16 mouse cellular contexts compared by ENCODE assay signal in genomic region chr16:10881231-10881962, GRCm38 (mm10). TPM values are rescaled to one million over a fixed set of nuclear protein-coding genes. Genes with fewer than 3 reads are reported as not detected.
DNase-seq lines count a peak whose midpoint lies in the region; ATAC-seq and TF ChIP-seq lines count a peak whose summit lies in the region.
"Had no signal": no experiment of that assay in that cellular context is flagged by ENCODE, and none has a peak within 500 bp of the region (broad histone marks: within the 10 kb centered on the region; RNA-seq: fewer than 3 reads in every experiment).

No protein-coding gene starts in this region.

- no peak for ATAC-seq in hindbrain, embryonic 11.5 days (ENCODE audit: low FRiP score)
- peak; percentile 45; the same call in 1 of the 2 replicates for ATAC-seq in midbrain, postnatal 0 days (ENCODE audit: low FRiP score)
- ATAC-seq in midbrain, embryonic 13.5 days, result no peak
- ATAC-seq in embryonic facial prominence, embryonic 14.5 days (ENCODE audit: low read depth), result peak; percentile 76; the same call in 1 of the 2 replicates
- ATAC-seq in neural tube, embryonic 15.5 days (ENCODE audit: low FRiP score), result peak; percentile 71
- ATAC-seq: midbrain, embryonic 15.5 days; Patski had no signal

- no peak overlapping the region for H3K4me2 ChIP-seq in hindbrain, embryonic 11.5 days (replicated peaks; ENCODE audit: low read depth, low read length)
- H3K4me2 ChIP-seq in midbrain, postnatal 0 days (ENCODE audit: low read depth, low read length, poor library complexity, severe bottlenecking), result no peak overlapping the region
- H3K4me2 ChIP-seq in midbrain, embryonic 13.5 days (replicated peaks), result no peak overlapping the region
- no peak overlapping the region for H3K4me2 ChIP-seq in embryonic facial prominence, embryonic 14.5 days (ENCODE audit: low read depth, low read length)
- H3K4me2 ChIP-seq in neural tube, embryonic 15.5 days, result no peak overlapping the region
- H3K4me2 ChIP-seq: heart, embryonic 12.5 days; midbrain, embryonic 15.5 days had no signal

- no peaks in the 10 kb centered on the region for H3K9me3 ChIP-seq in hindbrain, embryonic 10.5 days
- no peaks in the 10 kb centered on the region for H3K9me3 ChIP-seq in hindbrain, embryonic 11.5 days (ENCODE audit: control insufficient read depth, low read length)
- no peaks in the 10 kb centered on the region for H3K9me3 ChIP-seq in midbrain, postnatal 0 days (ENCODE audit: low read length)
- no peaks in the 10 kb centered on the region for H3K9me3 ChIP-seq in midbrain, embryonic 13.5 days
- no peaks in the 10 kb centered on the region for H3K9me3 ChIP-seq in embryonic facial prominence, embryonic 14.5 days (ENCODE audit: control insufficient read depth, low read length)
- no peaks in the 10 kb centered on the region for H3K9me3 ChIP-seq in neural tube, embryonic 15.5 days (replicated peaks)
- H3K9me3 ChIP-seq: heart, embryonic 12.5 days; midbrain, embryonic 15.5 days had no signal

- DNase-seq in hindbrain, embryonic 10.5 days (ENCODE audit: low spot score), result no peak
- no peak for DNase-seq in hindbrain, embryonic 11.5 days (ENCODE audit: low spot score)
- peak; percentile 68 for DNase-seq in midbrain, postnatal 0 days (ENCODE audit: low spot score)
- DNase-seq in embryonic facial prominence, embryonic 14.5 days (ENCODE audit: low spot score), result peak; percentile 59
- DNase-seq in urinary bladder, adult 2 months (ENCODE audit: low spot score), result no peak
- DNase-seq: adrenal gland, adult 2 months; cerebellum, adult 11 months; gastrocnemius, postnatal 14 days; liver; thymus, postnatal 36 days had no signal

- peak overlapping the region; percentile 72 for H3K27ac ChIP-seq in hindbrain, embryonic 10.5 days
- no peak overlapping the region for H3K27ac ChIP-seq in hindbrain, embryonic 11.5 days (ENCODE audit: low read depth, low read length)
- no peak overlapping the region for H3K27ac ChIP-seq in midbrain, postnatal 0 days (ENCODE audit: low read depth, low read length)
- no peak overlapping the region for H3K27ac ChIP-seq in midbrain, embryonic 13.5 days
- H3K27ac ChIP-seq in embryonic facial prominence, embryonic 14.5 days (replicated peaks; ENCODE audit: low read depth, low read length), result no peak overlapping the region
- no peak overlapping the region for H3K27ac ChIP-seq in neural tube, embryonic 15.5 days (replicated peaks)
- H3K27ac ChIP-seq: kidney, postnatal 0 days; midbrain, embryonic 15.5 days had no signal

- H3K36me3 ChIP-seq in hindbrain, embryonic 10.5 days, result no peaks in the 10 kb centered on the region
- H3K36me3 ChIP-seq in hindbrain, embryonic 11.5 days (ENCODE audit: control insufficient read depth, insufficient read depth, low read length), result no peaks in the 10 kb centered on the region
- H3K36me3 ChIP-seq in midbrain, postnatal 0 days (ENCODE audit: insufficient read depth, low read length), result no peaks in the 10 kb centered on the region
- no peaks in the 10 kb centered on the region for H3K36me3 ChIP-seq in midbrain, embryonic 13.5 days
- no peaks in the 10 kb centered on the region for H3K36me3 ChIP-seq in embryonic facial prominence, embryonic 14.5 days (ENCODE audit: control insufficient read depth, insufficient read depth, low read length)
- H3K36me3 ChIP-seq in neural tube, embryonic 15.5 days, result no peaks in the 10 kb centered on the region
- H3K36me3 ChIP-seq: heart, embryonic 12.5 days; midbrain, embryonic 15.5 days had no signal

- H3K27me3 ChIP-seq in hindbrain, embryonic 10.5 days (ENCODE audit: insufficient read depth, poor library complexity, severe bottlenecking), result no peaks in the 10 kb centered on the region
- no peaks in the 10 kb centered on the region for H3K27me3 ChIP-seq in hindbrain, embryonic 11.5 days (ENCODE audit: control insufficient read depth, insufficient read depth, low read length)
- H3K27me3 ChIP-seq in midbrain, postnatal 0 days (ENCODE audit: insufficient read depth, low read length), result no peaks in the 10 kb centered on the region
- H3K27me3 ChIP-seq in midbrain, embryonic 13.5 days, result no peaks in the 10 kb centered on the region
- no peaks in the 10 kb centered on the region for H3K27me3 ChIP-seq in embryonic facial prominence, embryonic 14.5 days (replicated peaks; ENCODE audit: control insufficient read depth, insufficient read depth, low read length)
- H3K27me3 ChIP-seq in neural tube, embryonic 15.5 days (replicated peaks), result no peaks in the 10 kb centered on the region
- H3K27me3 ChIP-seq: midbrain, embryonic 15.5 days; Patski had no signal

- H3K4me3 ChIP-seq in hindbrain, embryonic 10.5 days, result no peak overlapping the region
- H3K4me3 ChIP-seq in hindbrain, embryonic 11.5 days (ENCODE audit: low read depth, low read length), result no peak overlapping the region
- H3K4me3 ChIP-seq in midbrain, postnatal 0 days (ENCODE audit: low read depth, low read length), result no peak overlapping the region
- H3K4me3 ChIP-seq in midbrain, embryonic 13.5 days (replicated peaks), result no peak overlapping the region
- no peak overlapping the region for H3K4me3 ChIP-seq in embryonic facial prominence, embryonic 14.5 days (ENCODE audit: low read depth, low read length)
- H3K4me3 ChIP-seq in neural tube, embryonic 15.5 days (replicated peaks), result no peak overlapping the region
- H3K4me3 ChIP-seq: heart, embryonic 12.5 days; midbrain, embryonic 15.5 days had no signal

- no peak overlapping the region for H3K9ac ChIP-seq in hindbrain, embryonic 11.5 days (ENCODE audit: low read depth, low read length)
- H3K9ac ChIP-seq in midbrain, postnatal 0 days (replicated peaks; ENCODE audit: low read length, poor library complexity, severe bottlenecking), result no peak overlapping the region
- H3K9ac ChIP-seq in midbrain, embryonic 13.5 days (replicated peaks), result no peak overlapping the region
- no peak overlapping the region for H3K9ac ChIP-seq in embryonic facial prominence, embryonic 14.5 days (ENCODE audit: low read depth, low read length)
- no peak overlapping the region for H3K9ac ChIP-seq in neural tube, embryonic 15.5 days (replicated peaks)
- H3K9ac ChIP-seq: heart, embryonic 12.5 days; midbrain, embryonic 15.5 days had no signal

- H3K4me1 ChIP-seq in hindbrain, embryonic 10.5 days (replicated peaks), result peaks cover 18% of the 10 kb centered on the region
- H3K4me1 ChIP-seq in hindbrain, embryonic 11.5 days (replicated peaks; ENCODE audit: control insufficient read depth, insufficient read depth, low read length), result no peaks in the 10 kb centered on the region
- H3K4me1 ChIP-seq in midbrain, postnatal 0 days (ENCODE audit: insufficient read depth, low read length), result no peaks in the 10 kb centered on the region
- 0 out of 2 replicates have a peak, but pooled peaks cover under 1% of the 10 kb centered on the region for H3K4me1 ChIP-seq in midbrain, embryonic 13.5 days (replicated peaks)
- H3K4me1 ChIP-seq in embryonic facial prominence, embryonic 14.5 days (ENCODE audit: control insufficient read depth, insufficient read depth, low read length), result peaks cover 6% of the 10 kb centered on the region
- H3K4me1 ChIP-seq in neural tube, embryonic 15.5 days, result no peaks in the 10 kb centered on the region
- H3K4me1 ChIP-seq: heart, embryonic 12.5 days; midbrain, embryonic 15.5 days had no signal

- TF ChIP-seq CTCF in midbrain, postnatal 0 days (IDR thresholded peaks at IDR 0.05), result no peak

- WGBS in hindbrain, embryonic 10.5 days, result 55% methylated on average over 4 of the region's 4 CpGs
- 62% methylated on average over 4 of the region's 4 CpGs for WGBS in hindbrain, embryonic 11.5 days
- 64% methylated on average over 4 of the region's 4 CpGs for WGBS in midbrain, postnatal 0 days
- 56% methylated on average over 4 of the region's 4 CpGs for WGBS in midbrain, embryonic 13.5 days
- 26% methylated on average over 4 of the region's 4 CpGs for WGBS in embryonic facial prominence, embryonic 14.5 days
- WGBS in neural tube, embryonic 15.5 days, result 67% methylated on average over 4 of the region's 4 CpGs

RNA-seq across cellular contexts. Expression of gene Rmi2, which starts 46.5 kb away (rescaled TPM):
- polyA plus RNA-seq in hindbrain, embryonic 10.5 days (2016; fragmentation: Nextera tagmentation; extraction: Ambion mirVana), result 2.5 and 4.7 TPM in 2 replicates
- polyA plus RNA-seq in hindbrain, embryonic 11.5 days (2014; fragmentation: Nextera tagmentation; extraction: Ambion mirVana), result 1.8 and 2.6 TPM in 2 replicates
- 0.14 and 1.1 TPM in 2 replicates for total RNA-seq in midbrain, postnatal 0 days (2014; rRNA removed)
- polyA plus RNA-seq in midbrain, postnatal 0 days (2015; fragmentation: Nextera tagmentation; extraction: Ambion mirVana), result 0.22 and 0.25 TPM in 2 replicates
- polyA plus RNA-seq in midbrain, embryonic 13.5 days (2015; fragmentation: Nextera tagmentation; extraction: Ambion mirVana), result 0.68 and 1.0 TPM in 2 replicates
- 2.0 and 3.3 TPM in 2 replicates for polyA plus RNA-seq in embryonic facial prominence, embryonic 14.5 days (2014; fragmentation: Nextera tagmentation; extraction: Ambion mirVana)
- polyA plus RNA-seq in neural tube, embryonic 15.5 days (2015; fragmentation: Nextera tagmentation; extraction: Ambion mirVana), result 0.37 and 1.7 TPM in 2 replicates
- polyA plus RNA-seq in urinary bladder, adult 2 months (2012; rRNA removed), result 0.31 and 0.66 TPM in 2 replicates

Comparison
In these comparisons a context has a peak if more than half of its experiments do, and no peak if none do; other contexts are left out.
1. ATAC-seq: peak in midbrain, postnatal 0 days (single experiment), embryonic facial prominence, embryonic 14.5 days (single experiment) and neural tube, embryonic 15.5 days (single experiment); none in hindbrain, embryonic 11.5 days (single experiment) and midbrain, embryonic 13.5 days (single experiment).
2. DNase-seq: peak in midbrain, postnatal 0 days (single experiment) and embryonic facial prominence, embryonic 14.5 days (single experiment); none in hindbrain, embryonic 10.5 days (single experiment), hindbrain, embryonic 11.5 days (single experiment) and urinary bladder, adult 2 months (single experiment).